Mouse (Mus musculus) MN1 (cell line): ENCODE results near the gene Gm21834.

Experiments
- DNase-seq: peaks from one replicate; pipeline ENCODE4 v3.0.0-alpha.2; 2016; ENCODE audit warnings: low spot score

Gene Gm21834

GRCm38 (mm10) chr17:57742119-57742518, at the start of gene Gm21834:
Gm21834 (minus strand) TSS chr17:57742219.
- DNase-seq, result no peak

GRCm38 (mm10) chr17:57788161-57788799, 46.3 kb upstream of the Gm21834 start:
- no peak for DNase-seq

- no peak for DNase-seq
These were observed 28.9 kb upstream of the Gm21834 start for GRCm38 (mm10) chr17:57770904-57771303.

GRCm38 (mm10) chr17:57768622-57769610, 26.9 kb upstream of the Gm21834 start, which contains the start of gene Cntnap5c:
Cntnap5c (plus strand) TSS chr17:57769570.
- no peak for DNase-seq

- no peak for DNase-seq
These were observed 25.3 kb upstream of the Gm21834 start for GRCm38 (mm10) chr17:57767306-57767705.

- DNase-seq, result no peak
These were observed 16.0 kb upstream of the Gm21834 start for GRCm38 (mm10) chr17:57758033-57758432.

GRCm38 (mm10) chr17:57694791-57695190, 47.2 kb downstream of the Gm21834 start:
- DNase-seq, result no peak
